Mouse (Mus musculus) stomach, postnatal 0 days (tissue): ENCODE data around the gene Tnik. TPM values are rescaled to one million over a fixed set of nuclear protein-coding genes. Genes with fewer than 3 reads are reported as not detected.

ENCODE experiments used
- ATAC-seq: fragments of 200-750 bp; cut with Nextera tagmentation; 2 replicates; pipeline ENCODE4 v1.8.0; 2017; ENCODE audit not compliant: low FRiP score, low TSS enrichment
- DNase-seq: peaks from one replicate; pipeline ENCODE4 v3.0.0-alpha.2; 2016; ENCODE audit warnings: low spot score
- H3K27ac ChIP-seq: fragments of 300-500 bp; sonication (generic); replicated peaks from 2 replicates; pipeline ENCODE4 v1.5.1; 2014; ENCODE audit warnings: mild to moderate bottlenecking, control low read depth
- H3K27me3 ChIP-seq: fragments of 300-500 bp; sonication (generic); 2 replicates; pipeline ENCODE4 v1.6.1; 2014; ENCODE audit warnings: low read length; ENCODE audit not compliant: control insufficient read depth, insufficient read depth
- H3K36me3 ChIP-seq: fragments of 300-500 bp; sonication (generic); 2 replicates; pipeline ENCODE4 v1.6.1; 2014; ENCODE audit warnings: low read length, mixed read lengths; ENCODE audit not compliant: control insufficient read depth, insufficient read depth
- H3K4me1 ChIP-seq: fragments of 300-500 bp; sonication (generic); replicated peaks from 2 replicates; pipeline ENCODE4 v1.6.1; 2014; ENCODE audit warnings: antibody characterized with exemption; ENCODE audit not compliant: control insufficient read depth, insufficient read depth
- H3K4me2 ChIP-seq: fragments of 300-500 bp; sonication (generic); replicated peaks from 2 replicates; pipeline ENCODE4 v1.6.1; 2014; ENCODE audit warnings: low read depth, mild to moderate bottlenecking, control low read depth, moderate library complexity
- H3K4me3 ChIP-seq: fragments of 300-500 bp; sonication (generic); 2 replicates; pipeline ENCODE4 v1.5.1; 2014; ENCODE audit warnings: low read depth, low read length, control low read depth
- H3K9ac ChIP-seq: fragments of 300-500 bp; sonication (generic); 2 replicates; pipeline ENCODE4 v1.6.1; 2014; ENCODE audit warnings: mild to moderate bottlenecking, low read length, control low read depth, mixed read lengths
- H3K9me3 ChIP-seq: fragments of 300-500 bp; sonication (generic); 2 replicates; pipeline ENCODE4 v1.6.1; 2016; ENCODE audit warnings: low read length; ENCODE audit not compliant: control insufficient read depth
- CTCF ChIP-seq: IDR thresholded peaks from 2 replicates; pipeline ENCODE4 v1.5.1; 2016; ENCODE audit warnings: antibody characterized with exemption, low read depth, mild to moderate bottlenecking, moderate library complexity
- EP300 ChIP-seq: optimal IDR thresholded peaks from 2 replicates; pipeline ENCODE3; 2016; ENCODE audit warnings: antibody characterized with exemption
- WGBS: fragments of 180-500 bp; shearing (Covaris S2); extraction: QIAGEN DNeasy Blood & Tissue Kit; methylation state at CpG from one replicate; pipeline ENCODE4 v1.1.7; 2014; 5-methylcytosine and 5-hydroxymethylcytosine counted together
- polyA plus RNA-seq: library from polyadenylated mRNA; unstranded; fragments of >200 nt; fragmentation: Nextera tagmentation; extraction: Ambion mirVana; gene quantifications from 2 replicates; pipeline ENCODE4 v1.2.1, GENCODE M21; 2015

Tnik gene
- polyA plus RNA-seq, 1 experiment from 2014 or later = 4.6 TPM

DNA sequence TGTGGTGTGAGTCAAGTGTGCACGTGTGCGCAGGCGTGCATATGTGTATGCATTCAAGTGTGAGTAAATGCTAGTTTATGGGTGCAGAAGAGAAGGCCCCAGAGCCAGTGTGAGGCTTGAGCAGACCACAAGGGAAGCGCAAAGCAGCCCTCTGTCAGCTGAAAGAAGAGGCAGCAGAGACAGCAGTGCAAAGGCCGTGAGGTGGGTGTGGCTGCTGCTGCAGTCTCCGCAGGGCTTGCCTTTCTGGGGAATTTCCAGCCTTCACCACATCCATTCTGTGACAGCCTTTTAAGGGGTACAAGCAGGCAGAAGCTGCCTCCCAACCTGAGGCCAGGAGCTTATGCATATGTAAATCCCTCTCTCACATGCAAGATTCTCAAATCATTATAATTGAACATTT lies 139.2 kb downstream of the Tnik start:
- H3K9me3 ChIP-seq = no peaks in the 10 kb centered on the region
- H3K9ac ChIP-seq = no peak overlapping the region
- DNase-seq (no peak), ATAC-seq (no peak)
- H3K4me3 ChIP-seq = no peak overlapping the region
- H3K27me3 ChIP-seq = no peaks in the 10 kb centered on the region
- no peaks in the 10 kb centered on the region for H3K36me3 ChIP-seq
- TF ChIP-seq EP300 = no peak
- no peak for TF ChIP-seq CTCF
- H3K4me2 ChIP-seq = no peak overlapping the region
- WGBS = 62% methylated on average over 6 of the region's 6 CpGs
- 0 out of 2 replicates have a peak, but pooled peaks cover 3% of the 10 kb centered on the region for H3K4me1 ChIP-seq
- no peak overlapping the region for H3K27ac ChIP-seq

DNA sequence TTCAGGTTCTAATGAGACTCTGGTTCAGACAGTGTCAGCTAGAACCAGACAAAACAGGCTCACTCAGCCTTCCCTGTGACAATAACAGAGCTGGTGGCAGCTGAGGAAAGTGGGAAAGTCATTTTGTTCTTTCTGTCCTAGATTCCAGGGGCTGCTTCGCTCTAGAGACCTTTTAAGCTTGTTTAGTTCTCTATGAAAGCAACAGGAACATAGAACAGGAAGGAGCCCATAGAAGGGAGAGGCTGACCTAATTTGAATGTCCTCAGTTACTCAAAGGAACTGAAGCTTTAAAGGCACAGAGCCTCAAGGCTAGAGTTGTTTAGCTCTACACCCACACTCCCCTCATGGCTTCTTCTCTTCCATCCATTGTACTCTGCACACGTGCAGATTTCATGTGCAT lies 142.4 kb downstream of the Tnik start:
- Histone ChIP-seq H3K9me3 (no peaks in the 10 kb centered on the region), H3K27me3 (no peaks in the 10 kb centered on the region), H3K4me1 (0 out of 2 replicates have a peak, but pooled peaks cover 3% of the 10 kb centered on the region), H3K4me3 (no peak overlapping the region), H3K27ac (no peak overlapping the region), H3K4me2 (no peak overlapping the region), H3K9ac (no peak overlapping the region), H3K36me3 (no peaks in the 10 kb centered on the region)
- ATAC-seq (no peak), DNase-seq (no peak)
- TF ChIP-seq CTCF (no peak), EP300 (no peak)
- WGBS = 64% methylated on average over 2 of the region's 2 CpGs

DNA sequence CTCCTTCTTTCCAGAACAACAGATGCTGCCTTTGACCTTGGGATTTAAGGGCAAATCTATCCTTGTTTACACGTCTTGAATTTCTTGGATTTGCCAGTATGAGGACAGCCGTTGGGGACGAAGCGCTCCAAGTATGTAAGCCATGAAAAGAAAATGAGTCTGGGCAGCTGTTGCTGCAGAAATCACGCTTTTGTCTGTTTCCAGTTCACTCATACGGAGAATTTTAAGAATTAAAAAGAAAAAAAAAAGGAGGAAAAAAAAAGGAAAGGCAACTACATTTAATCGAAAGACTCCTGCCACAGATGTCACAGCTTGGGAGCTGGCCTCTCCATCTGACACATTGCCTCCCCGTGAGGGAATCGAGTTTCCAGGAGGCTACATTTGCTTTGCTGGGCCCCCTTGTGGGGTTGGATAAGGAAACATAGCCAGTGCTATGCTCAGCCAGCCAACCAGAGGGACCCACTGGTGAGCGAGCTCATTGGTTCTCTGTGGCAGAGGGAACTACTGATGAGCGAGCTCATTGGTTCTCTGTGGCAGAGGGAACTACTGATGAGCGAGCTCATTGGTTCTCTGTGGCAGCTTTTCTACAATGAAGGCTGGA lies 145.9 kb downstream of the Tnik start:
- peak; percentile 54 for TF ChIP-seq CTCF
- TF ChIP-seq EP300 = no peak
- 38% methylated on average over 12 of the region's 12 CpGs for WGBS
- Histone ChIP-seq H3K4me2 (peak overlapping the region; percentile 0; the same call in 1 of the 2 replicates), H3K36me3 (no peaks in the 10 kb centered on the region), H3K27ac (no peak overlapping the region), H3K27me3 (no peaks in the 10 kb centered on the region), H3K9ac (no peak overlapping the region), H3K4me1 (no peaks in the 10 kb centered on the region), H3K4me3 (no peak overlapping the region), H3K9me3 (no peaks in the 10 kb centered on the region)
- DNase-seq (peak; percentile 16), ATAC-seq (peak; percentile 77; the same call in 1 of the 2 replicates)

DNA sequence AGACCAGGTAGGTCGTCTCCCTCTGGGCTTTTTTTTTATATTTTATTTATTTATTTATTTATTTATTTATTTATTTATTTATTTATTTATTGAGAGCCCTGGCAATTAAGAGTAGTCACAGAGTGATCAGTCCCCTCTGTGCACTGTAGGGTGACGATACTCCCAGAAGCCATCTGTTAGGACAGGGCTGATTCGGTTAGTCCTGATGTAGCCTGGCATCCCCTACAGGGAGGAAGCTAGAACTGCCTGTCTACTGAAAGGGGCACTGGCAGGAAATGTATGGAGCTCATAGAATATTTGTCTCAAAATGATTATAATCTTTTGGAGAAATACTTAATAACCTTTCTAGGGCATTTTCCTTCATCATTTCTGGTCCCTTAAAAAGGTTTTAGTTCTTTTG lies 147.3 kb downstream of the Tnik start:
- DNase-seq = no peak
- H3K27me3 ChIP-seq = no peaks in the 10 kb centered on the region
- no peak overlapping the region for H3K27ac ChIP-seq
- no peak overlapping the region for H3K9ac ChIP-seq
- 78% methylated on average over 3 of the region's 3 CpGs for WGBS
- no peaks in the 10 kb centered on the region for H3K4me1 ChIP-seq
- H3K4me3 ChIP-seq = no peak overlapping the region
- no peaks in the 10 kb centered on the region for H3K9me3 ChIP-seq
- no peak for TF ChIP-seq EP300
- peak; percentile 59 for TF ChIP-seq CTCF
- H3K36me3 ChIP-seq = no peaks in the 10 kb centered on the region
- ATAC-seq = no peak
- H3K4me2 ChIP-seq = no peak overlapping the region

- Histone ChIP-seq H3K4me1 (no peaks in the 10 kb centered on the region), H3K27me3 (no peaks in the 10 kb centered on the region), H3K9ac (no peak overlapping the region), H3K4me2 (no peak overlapping the region), H3K36me3 (no peaks in the 10 kb centered on the region), H3K27ac (no peak overlapping the region), H3K9me3 (no peaks in the 10 kb centered on the region), H3K4me3 (no peak overlapping the region)
- TF ChIP-seq EP300 (no peak), CTCF (no peak)
- ATAC-seq (no peak), DNase-seq (no peak)
- 61% methylated on average over 2 of the region's 2 CpGs for WGBS
Measured at GRCm38 (mm10) chr3:28415986-28416385, 153.0 kb downstream of the Tnik start.

DNA sequence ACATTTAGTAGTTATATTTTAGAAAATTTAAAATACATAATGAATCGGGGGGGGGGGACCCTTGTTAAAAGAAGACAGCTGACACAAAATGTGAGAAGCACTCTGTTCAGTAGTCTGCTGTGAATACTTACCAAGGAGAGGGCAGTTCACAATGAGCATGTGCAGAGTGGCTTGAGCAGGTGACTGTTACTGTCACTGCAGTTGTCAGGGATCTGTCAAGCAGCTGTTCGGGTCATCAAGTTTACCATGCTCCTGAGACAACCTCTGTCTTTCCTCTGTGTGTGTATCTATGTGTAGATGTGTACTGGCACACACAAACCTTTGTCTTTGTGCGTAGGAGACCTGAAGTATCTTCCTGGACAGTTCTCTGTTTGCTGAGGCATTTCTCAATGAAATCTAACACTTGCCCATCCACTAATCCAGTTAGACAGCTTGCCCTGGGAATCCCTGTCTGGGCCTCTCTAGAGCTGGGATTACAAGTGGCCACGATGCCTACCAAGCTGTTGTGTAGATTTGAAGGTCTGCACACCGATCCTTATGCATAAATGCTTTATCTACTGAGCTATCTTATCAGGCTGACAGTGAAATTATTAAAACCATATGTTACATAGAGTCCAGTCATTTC lies 154.2 kb downstream of the Tnik start:
- Histone ChIP-seq H3K27ac (no peak overlapping the region), H3K4me1 (no peaks in the 10 kb centered on the region), H3K36me3 (no peaks in the 10 kb centered on the region), H3K9me3 (no peaks in the 10 kb centered on the region), H3K9ac (no peak overlapping the region), H3K4me3 (no peak overlapping the region), H3K27me3 (no peaks in the 10 kb centered on the region), H3K4me2 (no peak overlapping the region)
- TF ChIP-seq EP300 = no peak
- no peak for TF ChIP-seq CTCF
- ATAC-seq = no peak
- no peak for DNase-seq
- WGBS = 87% methylated on average over 5 of the region's 5 CpGs
